Mouse (Mus musculus): ENCODE data around the gene Ccdc24.

The Ccdc24 gene

GRCm38 (mm10) chr4:117850871-117851270, 21.5 kb downstream of the Ccdc24 start:
- no peak for DNase-seq

DNA sequence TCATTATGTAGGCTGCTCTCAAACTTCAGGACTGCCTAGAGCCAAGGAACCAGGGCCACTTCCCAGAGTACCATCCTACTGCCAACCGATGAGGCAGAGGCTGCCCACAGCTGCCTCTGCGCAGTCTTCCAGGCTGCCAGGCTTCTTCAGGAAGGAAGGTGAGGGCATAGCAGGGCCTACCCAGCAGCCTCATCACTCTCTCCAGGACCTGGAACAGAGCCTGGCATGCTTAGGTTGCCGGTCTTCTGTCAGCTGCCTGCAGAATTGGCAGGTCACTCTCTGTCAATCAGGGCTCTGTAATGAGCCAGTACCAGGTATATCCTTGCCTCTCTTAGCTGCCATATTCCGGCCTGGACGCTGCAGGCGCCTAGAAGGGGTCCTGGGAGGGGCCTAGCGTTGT, 22.2 kb downstream of the Ccdc24 start:
- DNase-seq, result no peak

- no peak for DNase-seq
Observed at GRCm38 (mm10) chr4:117849506-117849905, 22.9 kb downstream of the Ccdc24 start.

- DNase-seq, result no peak
Observed at GRCm38 (mm10) chr4:117849063-117849462, 23.3 kb downstream of the Ccdc24 start.

- DNase-seq, result peak; percentile 55
Observed at GRCm38 (mm10) chr4:117847011-117847410, 25.3 kb downstream of the Ccdc24 start.

GRCm38 (mm10) chr4:117846261-117846660, 26.1 kb downstream of the Ccdc24 start:
- DNase-seq, result no peak

DNA sequence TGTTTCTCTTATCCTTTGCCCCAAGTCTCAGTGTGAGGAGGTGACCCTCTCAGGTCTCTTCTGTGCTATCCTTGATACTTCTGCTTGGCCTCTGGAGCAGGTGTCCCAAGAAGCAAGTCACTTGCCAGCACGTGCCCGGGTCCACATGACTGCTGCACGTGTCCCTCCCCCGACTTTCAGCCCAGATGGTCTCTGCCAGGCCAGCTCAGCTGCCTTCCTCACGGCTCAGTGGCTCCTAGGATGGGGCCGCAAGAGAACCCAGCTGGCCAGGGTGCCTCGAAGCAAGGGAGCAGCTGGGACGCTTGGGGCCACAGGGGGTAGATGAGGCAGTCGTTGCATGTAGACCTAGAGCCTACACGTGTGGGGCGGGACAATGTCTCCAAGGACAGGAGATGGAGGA, 27.0 kb downstream of the Ccdc24 start:
- no peak for DNase-seq

DNA sequence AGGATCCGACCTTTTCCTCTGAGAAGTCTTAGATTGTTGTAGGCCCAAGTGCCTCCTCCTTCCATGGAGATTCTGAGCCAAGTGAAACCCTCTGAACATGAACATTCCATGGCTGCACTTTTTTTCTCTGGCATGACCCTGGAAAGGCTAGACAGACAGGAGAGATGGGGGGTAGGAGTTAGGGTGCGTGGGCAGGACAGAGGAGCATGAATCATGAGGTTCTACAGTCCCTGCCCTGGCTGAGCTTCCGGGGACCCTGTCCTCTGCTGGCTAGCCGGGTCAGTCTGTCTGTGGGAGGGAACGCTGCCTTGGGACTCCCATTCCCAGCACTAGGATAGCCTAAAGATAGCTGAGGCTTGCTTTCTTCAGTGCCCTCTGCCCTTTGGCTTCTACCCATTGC, 27.9 kb downstream of the Ccdc24 start:
- DNase-seq, result no peak

DNA sequence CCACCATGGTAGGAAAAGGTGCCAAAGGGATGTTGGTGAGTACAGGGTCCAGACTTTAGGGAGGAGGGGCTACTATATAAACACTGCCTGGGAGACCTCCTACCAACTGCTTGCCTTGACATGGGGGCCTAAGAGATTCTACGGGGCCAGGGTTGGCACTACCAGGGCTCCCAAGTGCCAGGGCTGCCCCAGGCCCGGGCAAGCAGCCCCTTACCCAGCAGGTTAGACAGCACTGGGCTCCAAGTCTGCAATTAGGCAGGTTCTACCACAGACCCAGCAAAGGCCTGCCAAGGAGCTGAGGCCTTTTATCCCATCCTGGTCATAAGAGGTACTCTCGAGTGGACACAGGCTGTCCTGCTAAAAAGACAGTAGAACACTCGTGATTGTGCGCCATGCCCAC, 29.3 kb downstream of the Ccdc24 start:
- DNase-seq, result no peak

GRCm38 (mm10) chr4:117841566-117841965, 30.8 kb downstream of the Ccdc24 start:
- no peak for DNase-seq

- DNase-seq, result no peak
Observed at GRCm38 (mm10) chr4:117840821-117841220, 31.5 kb downstream of the Ccdc24 start.

GRCm38 (mm10) chr4:117839366-117839765, 33.0 kb downstream of the Ccdc24 start:
- DNase-seq, result no peak

DNA sequence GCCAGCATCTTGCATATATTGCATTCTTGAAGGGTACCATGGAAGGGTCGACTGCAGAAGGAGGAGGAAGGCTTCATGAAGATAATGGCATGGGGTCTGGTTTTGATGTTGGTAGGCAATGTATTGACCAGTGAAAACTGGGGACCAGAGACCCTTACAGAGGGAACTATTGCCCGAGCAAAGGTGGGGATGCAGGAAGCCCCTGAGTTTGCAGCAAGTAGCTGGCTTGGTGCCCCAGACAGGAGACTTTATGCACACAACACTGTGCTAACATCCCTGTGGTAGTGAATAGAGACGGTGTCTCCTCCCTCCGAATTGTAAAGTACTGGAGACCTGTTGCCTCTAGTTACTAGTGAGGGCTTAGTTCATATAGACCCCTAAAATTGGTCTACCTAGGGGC, 35.1 kb downstream of the Ccdc24 start:
- DNase-seq, result no peak

GRCm38 (mm10) chr4:117836204-117836767, 36.1 kb downstream of the Ccdc24 start:
- DNase-seq, result peak; percentile 90

GRCm38 (mm10) chr4:117835531-117836111, 36.7 kb downstream of the Ccdc24 start:
- DNase-seq, result peak; percentile 60

GRCm38 (mm10) chr4:117834845-117835530, 37.4 kb downstream of the Ccdc24 start:
- DNase-seq, result no peak

DNA sequence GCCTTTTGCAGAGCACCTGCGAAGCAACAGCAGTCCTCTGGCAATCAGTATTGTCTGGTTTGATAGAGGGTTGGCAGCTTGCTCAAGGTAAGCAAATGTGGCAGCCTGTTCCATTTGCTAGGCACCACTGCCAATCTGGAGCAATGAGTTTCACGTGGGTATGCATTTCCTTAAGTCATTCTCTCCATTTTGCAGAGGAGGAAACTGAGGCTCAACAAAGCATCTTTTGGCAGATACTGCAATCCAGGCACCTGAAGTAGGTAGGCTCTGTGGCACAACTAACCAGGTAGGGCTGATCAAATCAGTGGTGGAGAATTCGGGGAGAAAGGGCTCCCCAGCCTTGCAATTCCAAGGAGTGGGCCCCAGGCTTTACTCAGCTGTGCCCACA, 37.9 kb downstream of the Ccdc24 start, which contains the start of gene Slc6a9:
TSS of gene Slc6a9 (plus strand) at position 50 of the 388 bp plus-strand sequence.
- no peak for DNase-seq

GRCm38 (mm10) chr4:117831920-117832691, 40.3 kb downstream of the Ccdc24 start:
- DNase-seq, result no peak

GRCm38 (mm10) chr4:117831499-117831898, 40.9 kb downstream of the Ccdc24 start:
- DNase-seq, result no peak

- no peak for DNase-seq
Observed at GRCm38 (mm10) chr4:117830801-117831200, 41.6 kb downstream of the Ccdc24 start.

GRCm38 (mm10) chr4:117830124-117830551, 42.2 kb downstream of the Ccdc24 start:
- no peak for DNase-seq

- no peak for DNase-seq
Observed at GRCm38 (mm10) chr4:117829260-117830123, 42.9 kb downstream of the Ccdc24 start.

All from layer of hippocampus, adult 9-11 months (tissue).